Mouse (Mus musculus): ENCODE measurements around the gene Coa7. TPM values are rescaled to one million over a fixed set of nuclear protein-coding genes. Genes with fewer than 3 reads are reported as not detected.

Coa7 gene
- polyA plus RNA-seq, 3 experiments from 2014 or later: 16.1 to 26.8 (median 22.9) TPM

DNA sequence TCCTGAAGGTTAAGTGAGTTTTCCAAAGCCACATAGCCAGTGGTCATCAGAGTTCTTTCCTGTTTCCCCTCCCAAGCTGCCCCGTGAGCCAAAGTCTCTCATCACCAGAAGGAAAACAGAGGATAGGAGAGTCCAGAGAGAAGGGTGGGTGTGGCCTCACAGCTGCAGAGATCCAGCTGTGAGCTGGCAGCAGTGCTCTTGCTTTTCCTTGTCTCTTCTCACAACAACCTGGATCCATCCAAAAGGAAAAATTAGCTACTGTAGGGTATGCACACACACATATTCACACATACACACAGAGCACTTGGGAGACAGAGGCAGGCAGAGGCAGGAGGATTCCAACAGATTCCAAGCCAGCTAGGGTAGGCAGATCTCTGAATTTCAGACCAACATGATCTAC lies 58.1 kb downstream of the Coa7 start:
- ATAC-seq: no peak

DNA sequence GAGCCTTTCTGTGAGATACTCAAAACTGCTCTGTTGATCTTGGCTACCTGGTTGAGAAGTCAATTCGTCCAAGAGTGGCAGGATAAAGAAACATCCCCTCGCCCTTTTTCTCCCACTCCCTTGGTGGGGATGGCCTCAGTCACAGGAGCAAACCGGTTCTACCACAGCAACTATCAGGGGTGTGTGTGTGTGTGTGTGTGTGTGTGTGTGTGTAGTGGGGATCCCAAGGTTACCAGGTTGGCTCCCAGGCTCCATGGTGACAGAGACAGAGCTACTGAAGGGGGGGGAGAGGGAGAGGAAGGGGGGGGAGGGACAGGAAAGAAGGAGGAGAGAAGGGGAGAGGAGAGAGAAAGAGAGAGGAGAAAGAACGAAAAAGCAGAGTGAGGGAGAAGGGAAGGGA lies 59.2 kb downstream of the Coa7 start:
- no peak for ATAC-seq

DNA sequence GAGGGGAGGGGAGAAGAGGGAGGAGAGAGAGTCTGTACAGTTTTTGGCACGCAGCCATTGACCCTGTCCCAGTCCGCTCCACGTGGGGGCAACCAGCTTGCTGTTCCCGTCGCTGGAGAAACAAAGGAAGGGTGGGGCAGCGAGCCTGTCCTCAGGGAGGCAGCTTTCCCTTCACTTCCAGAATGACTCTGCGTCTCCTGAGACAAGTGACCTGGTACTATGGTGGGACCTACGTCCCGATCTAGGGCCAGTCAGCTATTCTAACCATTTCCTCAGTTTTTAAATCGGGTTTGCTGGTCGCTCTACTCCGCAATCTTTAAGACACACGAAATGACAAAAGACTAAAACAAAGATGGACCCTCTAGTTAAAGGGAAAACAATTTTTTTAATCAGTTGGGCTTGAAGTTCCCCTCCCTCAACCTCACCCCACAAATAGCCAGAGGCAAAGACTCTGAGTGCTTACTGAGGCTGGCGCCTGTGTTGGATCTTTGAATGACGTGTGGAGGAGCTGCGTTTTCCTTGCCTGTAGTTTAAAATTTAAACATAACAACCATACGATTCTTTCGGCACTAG lies 59.8 kb downstream of the Coa7 start:
- ATAC-seq: no peak

DNA sequence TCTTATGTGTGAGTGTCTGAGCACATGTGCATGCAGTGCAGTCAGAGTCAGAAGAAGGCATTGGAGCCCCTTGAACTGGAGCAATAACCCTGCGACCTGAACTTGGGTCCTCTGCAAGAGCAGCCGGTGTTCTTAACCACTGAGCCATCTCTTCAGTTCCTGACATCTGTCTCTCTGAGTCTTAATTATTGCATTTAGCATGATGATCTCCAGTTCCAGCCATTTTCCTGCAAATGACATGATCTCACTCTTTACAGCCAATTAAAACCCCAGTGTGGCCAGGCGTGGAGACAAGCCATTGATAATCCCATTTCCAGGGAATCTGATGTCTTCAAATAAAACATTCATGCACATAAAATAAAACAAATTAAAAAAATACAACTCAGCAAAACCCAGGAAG lies 60.8 kb downstream of the Coa7 start:
- ATAC-seq: no peak

GRCm38 (mm10) chr4:108391124-108391523 lies 63.2 kb downstream of the Coa7 start:
- ATAC-seq: no peak

Other genes with a start within 250 kb of the Coa7 start
- not detected for gene Podn, start 231.7 kb upstream of the Coa7 start, polyA plus RNA-seq (2017; shearing (Covaris generic))
- 100 to 1,000 TPM; 286 to 396 (median 300) TPM for gene Scp2, start 183.1 kb upstream of the Coa7 start, polyA plus RNA-seq (2017; shearing (Covaris generic))
- 1 to 10 TPM; 1.6 to 3.1 (median 2.5) TPM for gene Echdc2, start 162.7 kb upstream of the Coa7 start, polyA plus RNA-seq (2017; shearing (Covaris generic))
- gene Zyg11a, start 110.1 kb upstream of the Coa7 start, polyA plus RNA-seq (2017; shearing (Covaris generic)): not detected
- gene Zyg11b, start 27.0 kb upstream of the Coa7 start, polyA plus RNA-seq (2017; shearing (Covaris generic)): 10 to 100 TPM in 2 of 3 experiments, 1 to 10 TPM in 1; 7.5 to 14.1 (median 12.2) TPM
- gene Shisal2a, start 55.2 kb downstream of the Coa7 start, polyA plus RNA-seq (2017; shearing (Covaris generic)): not detected
- 1 to 10 TPM in 2 of 3 experiments, under 1 TPM in 1; 0.83 to 3.8 (median 2.5) TPM for gene Gpx7, start 78.8 kb downstream of the Coa7 start, polyA plus RNA-seq (2017; shearing (Covaris generic))
- 10 to 100 TPM; 38.3 to 97.4 (median 89.2) TPM for gene Tut4, start 131.3 kb downstream of the Coa7 start, polyA plus RNA-seq (2017; shearing (Covaris generic))